Mouse (Mus musculus): ENCODE measurements around the gene Tet2. TPM values are rescaled to one million over a fixed set of nuclear protein-coding genes. Genes with fewer than 3 reads are reported as not detected.

Gene Tet2
- polyA plus RNA-seq, 1 experiment = 14.8 TPM

DNA sequence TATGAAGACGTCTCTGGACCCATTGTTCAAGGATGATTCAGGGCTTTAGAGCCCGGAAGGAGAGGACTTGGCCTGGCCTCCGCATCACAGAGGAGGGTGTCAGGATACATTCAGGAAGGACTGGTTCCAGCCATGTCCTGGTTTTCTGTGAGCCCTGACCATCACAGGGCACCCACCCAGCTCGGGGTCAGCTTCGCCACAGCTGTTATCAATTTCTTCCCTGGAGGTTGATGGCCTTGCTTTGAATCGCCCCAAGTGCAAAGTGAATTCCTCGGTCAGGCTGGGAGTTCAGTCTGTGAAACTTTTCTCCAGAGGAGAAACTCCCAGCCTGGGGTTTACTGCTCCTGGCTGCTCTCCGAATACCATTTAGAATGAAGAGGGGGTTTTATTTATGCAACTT, 91.0 kb downstream of the Tet2 start:
- TF ChIP-seq CTCF (IDR thresholded peaks at IDR 0.05; ENCODE audit: control insufficient read depth, insufficient read depth, low read length) (no peak), POLR2A (IDR thresholded peaks at IDR 0.05; ENCODE audit: borderline replicate concordance, control insufficient read depth, low read depth, low read length) (no peak)
- no peak overlapping the region for H3K4me3 ChIP-seq (replicated peaks; ENCODE audit: control insufficient read depth, low read depth, low read length)
- H3K4me1 ChIP-seq (ENCODE audit: control insufficient read depth, insufficient read depth, low read length) = no peaks in the 10 kb centered on the region
- WGBS = 85% methylated on average over 8 of the region's 8 CpGs
- H3K27ac ChIP-seq (ENCODE audit: control insufficient read depth, insufficient read depth, low read depth, low read length, poor library complexity) = no peak overlapping the region

DNA sequence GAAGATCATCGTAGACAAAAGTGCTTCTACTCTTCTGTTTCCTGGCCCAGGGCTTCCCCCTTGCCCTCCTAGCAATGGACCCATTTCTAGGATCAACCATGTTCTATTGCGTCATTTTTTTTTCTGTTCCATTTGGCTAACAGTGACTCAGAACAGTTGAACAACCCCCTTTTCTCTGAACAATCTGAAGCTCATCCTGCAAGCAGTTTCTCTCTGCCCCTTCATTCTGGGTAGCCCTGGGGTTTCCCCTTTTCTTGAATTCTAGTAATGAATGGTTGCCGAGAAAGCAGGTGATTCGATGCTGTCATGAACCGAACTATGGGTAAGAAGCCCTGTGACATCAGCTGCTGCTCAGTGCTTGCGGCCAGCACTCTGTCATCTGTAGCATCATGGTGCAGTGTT, 108.0 kb downstream of the Tet2 start:
- no peak overlapping the region for H3K4me3 ChIP-seq (replicated peaks; ENCODE audit: control insufficient read depth, low read depth, low read length)
- H3K4me1 ChIP-seq (ENCODE audit: control insufficient read depth, insufficient read depth, low read length) = peaks cover 3% of the 10 kb centered on the region; the same call in 1 of the 2 replicates
- 61% methylated on average over 6 of the region's 6 CpGs for WGBS
- TF ChIP-seq CTCF (IDR thresholded peaks at IDR 0.05; ENCODE audit: control insufficient read depth, insufficient read depth, low read length) = no peak
- TF ChIP-seq POLR2A (IDR thresholded peaks at IDR 0.05; ENCODE audit: borderline replicate concordance, control insufficient read depth, low read depth, low read length) = no peak
- H3K27ac ChIP-seq (ENCODE audit: control insufficient read depth, insufficient read depth, low read depth, low read length, poor library complexity) = peak overlapping the region; percentile 32; the same call in 1 of the 2 replicates

DNA sequence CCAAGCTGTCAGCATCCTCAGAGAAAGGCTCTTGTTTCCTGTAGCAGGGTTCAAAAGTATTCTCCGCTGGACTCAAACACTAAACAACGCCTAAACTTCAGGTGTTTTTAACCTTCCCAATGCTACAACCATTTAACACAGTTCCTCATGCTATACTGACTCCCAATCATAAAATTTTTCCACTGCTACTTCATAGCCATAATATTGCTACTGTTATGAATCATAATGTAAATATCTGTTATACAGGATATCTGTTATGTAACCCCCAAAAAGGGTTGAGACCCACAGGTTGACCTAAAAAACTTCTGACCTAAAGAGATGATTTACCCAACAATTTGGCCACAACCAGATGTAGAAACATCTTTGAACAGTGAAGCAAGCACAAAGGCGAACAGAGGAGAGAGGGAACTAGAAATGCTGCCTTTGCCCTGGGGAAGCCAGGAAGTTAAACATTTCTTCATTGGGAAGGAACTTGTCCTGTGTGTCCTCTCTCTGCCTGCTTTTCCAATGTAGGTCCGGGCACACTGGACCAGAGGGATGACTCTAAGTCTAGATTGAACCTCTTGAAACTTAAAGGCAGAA, 108.6 kb downstream of the Tet2 start:
- 47% methylated on average over 4 of the region's 4 CpGs for WGBS
- H3K27ac ChIP-seq (ENCODE audit: control insufficient read depth, insufficient read depth, low read depth, low read length, poor library complexity) = peak overlapping the region; percentile 32; the same call in 1 of the 2 replicates
- no peak for TF ChIP-seq CTCF (IDR thresholded peaks at IDR 0.05; ENCODE audit: control insufficient read depth, insufficient read depth, low read length)
- no peak for TF ChIP-seq POLR2A (IDR thresholded peaks at IDR 0.05; ENCODE audit: borderline replicate concordance, control insufficient read depth, low read depth, low read length)
- H3K4me3 ChIP-seq (replicated peaks; ENCODE audit: control insufficient read depth, low read depth, low read length) = no peak overlapping the region
- peaks cover 3% of the 10 kb centered on the region; the same call in 1 of the 2 replicates for H3K4me1 ChIP-seq (ENCODE audit: control insufficient read depth, insufficient read depth, low read length)

DNA sequence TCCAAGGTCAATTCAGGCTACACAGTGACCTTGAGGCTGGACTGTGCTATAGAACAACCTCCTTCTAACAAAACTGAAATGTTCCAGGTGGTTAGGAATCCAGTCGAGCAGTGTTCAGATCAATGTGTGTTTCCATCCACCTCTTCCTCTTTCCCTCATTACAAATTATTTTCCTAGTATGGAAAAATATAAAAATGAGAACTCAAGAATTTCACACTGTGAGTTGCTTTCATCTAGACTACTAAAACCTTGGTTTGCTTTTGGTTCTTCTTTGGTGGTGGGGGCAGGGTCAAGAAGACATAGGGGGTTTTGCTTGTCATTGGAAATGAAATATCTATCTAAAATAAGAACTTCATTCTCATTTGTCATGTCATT, 109.2 kb downstream of the Tet2 start:
- 39% methylated on average over 1 of the region's 1 CpGs for WGBS
- H3K4me1 ChIP-seq (ENCODE audit: control insufficient read depth, insufficient read depth, low read length) = peaks cover 3% of the 10 kb centered on the region; the same call in 1 of the 2 replicates
- no peak overlapping the region for H3K4me3 ChIP-seq (replicated peaks; ENCODE audit: control insufficient read depth, low read depth, low read length)
- TF ChIP-seq CTCF (IDR thresholded peaks at IDR 0.05; ENCODE audit: control insufficient read depth, insufficient read depth, low read length) (no peak), POLR2A (IDR thresholded peaks at IDR 0.05; ENCODE audit: borderline replicate concordance, control insufficient read depth, low read depth, low read length) (no peak)
- H3K27ac ChIP-seq (ENCODE audit: control insufficient read depth, insufficient read depth, low read depth, low read length, poor library complexity) = no peak overlapping the region

DNA sequence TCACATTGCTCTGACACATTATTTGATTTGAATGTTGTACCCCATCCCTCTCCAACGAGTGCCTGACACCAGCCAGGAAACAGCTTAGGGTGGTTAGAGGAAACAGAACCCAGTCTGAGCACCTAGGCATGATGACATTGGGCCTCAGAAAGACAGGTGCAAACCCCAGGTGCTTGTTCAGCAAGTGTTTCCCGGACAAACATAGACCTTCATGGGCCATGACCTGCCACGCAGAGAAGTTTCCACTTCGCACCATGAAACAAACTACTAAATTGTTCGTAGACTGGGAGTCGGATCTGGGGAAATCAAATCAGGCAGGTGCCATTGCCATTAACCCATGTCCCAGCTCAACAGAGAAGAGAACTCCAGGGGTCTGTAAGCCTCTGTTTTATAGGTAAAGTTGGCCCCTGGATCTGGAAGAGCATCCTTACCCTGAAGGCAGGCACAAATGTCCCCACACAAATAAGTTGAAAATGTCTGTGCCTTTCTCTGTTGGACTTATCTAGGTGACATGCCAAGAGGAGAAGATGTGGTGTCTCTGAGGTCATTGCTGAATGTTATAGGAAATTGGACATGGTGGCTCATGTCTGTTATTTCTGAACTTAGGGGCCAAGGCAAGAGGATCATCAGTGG, 109.7 kb downstream of the Tet2 start:
- H3K27ac ChIP-seq (ENCODE audit: control insufficient read depth, insufficient read depth, low read depth, low read length, poor library complexity) = no peak overlapping the region
- H3K4me1 ChIP-seq (ENCODE audit: control insufficient read depth, insufficient read depth, low read length) = peaks cover 3% of the 10 kb centered on the region; the same call in 1 of the 2 replicates
- H3K4me3 ChIP-seq (replicated peaks; ENCODE audit: control insufficient read depth, low read depth, low read length) = no peak overlapping the region
- WGBS = 74% methylated on average over 6 of the region's 6 CpGs
- TF ChIP-seq CTCF (IDR thresholded peaks at IDR 0.05; ENCODE audit: control insufficient read depth, insufficient read depth, low read length) = no peak
- TF ChIP-seq POLR2A (IDR thresholded peaks at IDR 0.05; ENCODE audit: borderline replicate concordance, control insufficient read depth, low read depth, low read length) = no peak

DNA sequence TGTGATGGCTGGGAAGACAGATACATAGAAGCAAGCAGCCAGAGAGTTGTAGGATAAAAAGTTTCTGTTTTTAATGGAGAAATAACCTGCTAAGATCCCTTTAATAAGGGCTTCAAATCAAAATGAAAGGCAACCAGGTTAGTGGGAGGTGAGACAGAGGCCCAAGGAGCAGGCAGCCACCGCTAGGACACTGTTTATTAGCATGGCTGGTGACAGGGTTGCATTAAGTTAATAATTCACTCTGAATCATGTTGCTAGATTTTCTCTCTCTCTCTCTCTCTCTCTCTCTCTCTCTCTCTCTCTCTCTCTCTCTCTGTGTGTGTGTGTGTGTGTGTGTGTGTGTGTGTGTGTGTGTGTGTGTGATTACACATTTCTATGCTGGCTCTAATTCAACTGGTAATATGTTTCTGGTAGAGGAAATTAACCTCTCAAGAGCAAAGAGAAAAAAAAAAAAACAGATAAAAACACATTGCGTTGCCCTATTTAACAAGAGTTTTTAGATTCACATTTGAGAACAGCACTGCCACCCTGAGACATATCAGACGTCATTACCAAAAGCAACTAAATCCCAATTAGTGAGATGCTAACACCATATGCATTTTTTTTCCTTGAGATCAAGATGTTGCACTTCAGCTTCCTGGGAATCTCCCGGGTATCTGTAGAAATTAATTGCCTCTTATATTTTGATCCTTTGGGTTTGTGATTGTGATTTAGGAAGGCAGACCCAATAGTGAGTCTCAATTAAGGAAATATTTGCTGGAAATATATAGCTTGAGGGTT, 115.4 kb downstream of the Tet2 start:
- WGBS = 84% methylated on average over 4 of the region's 4 CpGs
- H3K4me3 ChIP-seq (replicated peaks; ENCODE audit: control insufficient read depth, low read depth, low read length) = no peak overlapping the region
- TF ChIP-seq POLR2A (IDR thresholded peaks at IDR 0.05; ENCODE audit: borderline replicate concordance, control insufficient read depth, low read depth, low read length) (no peak), CTCF (IDR thresholded peaks at IDR 0.05; ENCODE audit: control insufficient read depth, insufficient read depth, low read length) (no peak)
- no peaks in the 10 kb centered on the region for H3K4me1 ChIP-seq (ENCODE audit: control insufficient read depth, insufficient read depth, low read length)
- H3K27ac ChIP-seq (ENCODE audit: control insufficient read depth, insufficient read depth, low read depth, low read length, poor library complexity) = no peak overlapping the region

DNA sequence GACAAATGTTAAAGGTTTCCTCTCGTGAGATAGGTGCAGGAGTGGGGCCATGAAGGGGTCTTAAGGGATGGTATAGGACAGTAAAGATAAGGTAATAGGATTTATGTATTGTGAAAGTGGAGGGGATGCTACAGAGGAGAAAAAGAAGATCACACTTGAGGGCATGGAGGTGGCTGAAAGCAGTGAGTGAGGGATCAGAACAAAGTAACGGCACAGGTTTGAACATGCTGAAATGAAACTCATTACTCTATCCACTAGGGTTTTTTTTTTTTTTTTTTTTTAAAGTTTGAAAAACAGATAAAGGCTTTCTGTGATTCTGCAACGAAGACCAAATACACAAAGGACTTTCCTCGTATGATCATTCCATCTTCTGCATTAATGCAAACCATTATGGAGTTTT, 116.9 kb downstream of the Tet2 start:
- TF ChIP-seq POLR2A (IDR thresholded peaks at IDR 0.05; ENCODE audit: borderline replicate concordance, control insufficient read depth, low read depth, low read length) (no peak), CTCF (IDR thresholded peaks at IDR 0.05; ENCODE audit: control insufficient read depth, insufficient read depth, low read length) (no peak)
- no peaks in the 10 kb centered on the region for H3K4me1 ChIP-seq (ENCODE audit: control insufficient read depth, insufficient read depth, low read length)
- no peak overlapping the region for H3K4me3 ChIP-seq (replicated peaks; ENCODE audit: control insufficient read depth, low read depth, low read length)
- no peak overlapping the region for H3K27ac ChIP-seq (ENCODE audit: control insufficient read depth, insufficient read depth, low read depth, low read length, poor library complexity)
- 74% methylated on average over 4 of the region's 4 CpGs for WGBS

DNA sequence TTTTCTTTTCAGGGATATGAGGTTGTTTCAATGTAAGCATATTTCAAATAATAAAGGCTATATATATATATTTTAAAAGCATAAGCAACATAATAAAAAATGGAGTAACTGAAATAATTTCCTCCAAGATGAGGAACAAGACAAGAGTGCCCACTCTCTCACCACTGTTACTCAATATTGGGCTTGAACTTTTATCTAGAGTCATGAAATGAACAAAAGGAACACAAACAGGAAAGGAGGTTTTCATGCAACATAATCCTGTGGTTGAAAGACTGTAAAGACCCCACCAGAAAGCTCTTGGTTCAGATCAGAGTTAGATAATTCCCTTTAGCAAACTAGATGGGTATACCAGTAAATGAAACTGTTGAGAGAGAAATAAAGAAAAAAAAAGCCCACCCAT, 121.9 kb downstream of the Tet2 start:
- Histone ChIP-seq H3K27ac (ENCODE audit: control insufficient read depth, insufficient read depth, low read depth, low read length, poor library complexity) (no peak overlapping the region), H3K4me1 (ENCODE audit: control insufficient read depth, insufficient read depth, low read length) (no peaks in the 10 kb centered on the region), H3K4me3 (replicated peaks; ENCODE audit: control insufficient read depth, low read depth, low read length) (no peak overlapping the region)
- TF ChIP-seq POLR2A (IDR thresholded peaks at IDR 0.05; ENCODE audit: borderline replicate concordance, control insufficient read depth, low read depth, low read length) = no peak
- no peak for TF ChIP-seq CTCF (IDR thresholded peaks at IDR 0.05; ENCODE audit: control insufficient read depth, insufficient read depth, low read length)

Measured in bone marrow, adult 2 months (tissue).